Mouse (Mus musculus) megakaryocyte progenitor cell, adult 5-6 weeks (primary cell): ENCODE measurements at regions not wholly inside any gene's neighbourhood (a gene's known extent, or its start where the extent isn't known, plus 50 kb on each side); places are given as distances from the start of the nearest gene placed in this dataset.

Experiments used
- ATAC-seq: replicated peaks from 2 replicates; pipeline ENCODE4 v1.8.0; 2016; ENCODE audit warnings: mild to moderate bottlenecking, moderate TSS enrichment, inconsistent platforms; ENCODE audit not compliant: poor library complexity

GRCm38 (mm10) chr4:54812740-54813634 is 131.9 kb upstream of the Zfp462 start:
- ATAC-seq: no peak

GRCm38 (mm10) chr4:54837326-54837725 is 107.5 kb upstream of the Zfp462 start:
- ATAC-seq: no peak

GRCm38 (mm10) chr4:54838111-54838510 is 106.7 kb upstream of the Zfp462 start:
- ATAC-seq: no peak

- ATAC-seq: no peak
These were observed 106.1 kb upstream of the Zfp462 start for GRCm38 (mm10) chr4:54838794-54839193.

GRCm38 (mm10) chr4:54852991-54853925 is 91.6 kb upstream of the Zfp462 start:
- no peak for ATAC-seq

GRCm38 (mm10) chr4:54858604-54859003 is 86.2 kb upstream of the Zfp462 start:
- ATAC-seq: no peak

- ATAC-seq: no peak
These were observed 78.8 kb upstream of the Zfp462 start for GRCm38 (mm10) chr4:54866062-54866461.

GRCm38 (mm10) chr4:54874136-54874827 is 70.6 kb upstream of the Zfp462 start:
- ATAC-seq: no peak

GRCm38 (mm10) chr4:54875506-54875905 is 69.3 kb upstream of the Zfp462 start:
- no peak for ATAC-seq

GRCm38 (mm10) chr4:54877361-54877760 is 67.5 kb upstream of the Zfp462 start:
- ATAC-seq: no peak

GRCm38 (mm10) chr4:54878531-54878930 is 66.3 kb upstream of the Zfp462 start:
- no peak for ATAC-seq

GRCm38 (mm10) chr4:54893288-54893687 is 51.6 kb upstream of the Zfp462 start:
- ATAC-seq: 0 out of 2 replicates have a peak, but pooled peaks have one; percentile 23
